Mouse (Mus musculus) heart, embryonic 16.5 days (tissue): ENCODE results near the gene Usp25. TPM values are rescaled to one million over a fixed set of nuclear protein-coding genes. Genes with fewer than 3 reads are reported as not detected.

Source experiments
- ATAC-seq: fragments of 200-750 bp; cut with Nextera tagmentation; replicated peaks from 2 replicates; pipeline ENCODE4 v1.8.0; 2017; ENCODE audit warnings: moderate number of reproducible peaks; ENCODE audit not compliant: insufficient read depth, low FRiP score; ENCODE audit errors: extremely low read depth
- H3K27ac ChIP-seq: fragments of 300-500 bp; sonication (generic); 2 replicates; pipeline ENCODE4 v1.5.1; 2014; ENCODE audit warnings: mild to moderate bottlenecking, low read length, control low read depth, moderate library complexity
- H3K27me3 ChIP-seq: fragments of 300-500 bp; sonication (generic); 2 replicates; pipeline ENCODE4 v1.6.1; 2014; ENCODE audit warnings: low read length, mixed read lengths; ENCODE audit not compliant: control insufficient read depth, insufficient read depth
- H3K36me3 ChIP-seq: fragments of 300-500 bp; sonication (generic); 2 replicates; pipeline ENCODE4 v1.6.1; 2014; ENCODE audit not compliant: control insufficient read depth, insufficient read depth
- H3K4me1 ChIP-seq: fragments of 300-500 bp; sonication (generic); 2 replicates; pipeline ENCODE4 v1.6.1; 2014; ENCODE audit warnings: low read length, mixed read lengths; ENCODE audit not compliant: control insufficient read depth, insufficient read depth
- H3K4me2 ChIP-seq: fragments of 300-500 bp; sonication (generic); 2 replicates; pipeline ENCODE4 v1.6.1; 2014; ENCODE audit warnings: low read depth, mild to moderate bottlenecking, control low read depth, low read length
- H3K4me3 ChIP-seq: fragments of 300-500 bp; sonication (generic); 2 replicates; pipeline ENCODE4 v1.5.1; 2014; ENCODE audit warnings: mild to moderate bottlenecking, control low read depth, low read length
- H3K9ac ChIP-seq: fragments of 300-500 bp; sonication (generic); 2 replicates; pipeline ENCODE4 v1.6.1; 2014; ENCODE audit warnings: low read length, control low read depth
- H3K9me3 ChIP-seq: fragments of 300-500 bp; sonication (generic); replicated peaks from 2 replicates; pipeline ENCODE4 v1.6.1; 2016; ENCODE audit warnings: low read length; ENCODE audit not compliant: control insufficient read depth
- WGBS: fragments of 180-500 bp; shearing (Covaris S2); extraction: QIAGEN DNeasy Blood & Tissue Kit; methylation state at CpG from one replicate; pipeline ENCODE4 v1.1.7; 2014; 5-methylcytosine and 5-hydroxymethylcytosine counted together
- polyA plus RNA-seq: library from polyadenylated mRNA; unstranded; fragments of >200 nt; fragmentation: Nextera tagmentation; extraction: Ambion mirVana; gene quantifications from 2 replicates; pipeline ENCODE4 v1.2.1, GENCODE M21; 2015

The Usp25 gene
- 23.1 and 24.3 TPM in 2 replicates for polyA plus RNA-seq

- WGBS, result under 1% methylated on average over 87 of the region's 126 CpGs
- peak within 1 kb of the TSS; percentile 91 for H3K4me3 ChIP-seq
These were observed at the start of gene Usp25 for GRCm38 (mm10) chr16:77013427-77014320. Gene Usp25 (plus strand): TSS chr16:77013706.

DNA sequence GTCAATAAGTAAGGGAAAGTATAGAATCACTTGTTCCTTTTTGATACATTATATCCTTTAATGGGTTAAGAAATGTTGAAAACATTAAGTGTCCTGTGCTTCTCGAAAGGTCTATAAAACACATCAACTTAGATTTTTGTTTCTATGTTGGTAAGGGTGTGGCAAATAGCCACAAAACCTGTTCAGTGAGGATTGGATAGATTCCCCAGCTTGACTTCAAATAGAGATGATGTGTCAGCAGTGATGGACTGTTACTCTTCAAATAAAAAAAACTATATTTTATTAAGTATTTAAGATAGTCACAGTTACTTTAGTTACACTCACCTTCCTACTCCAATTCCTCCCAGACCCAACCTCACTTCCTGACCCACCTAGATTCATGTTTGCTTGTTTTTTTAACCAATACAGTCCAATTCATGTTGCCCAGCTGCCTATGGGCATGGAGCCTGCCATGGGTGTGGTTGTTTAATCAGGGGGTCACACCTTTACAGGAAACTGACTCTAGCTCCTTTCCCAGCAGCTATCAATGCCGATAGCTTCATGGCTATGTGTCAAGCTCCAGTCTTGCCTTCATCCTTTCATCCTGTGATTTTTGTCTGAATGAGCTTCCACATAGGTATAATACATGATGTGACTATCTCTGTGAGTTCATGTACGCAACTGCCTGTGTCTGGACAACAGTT is 45.8 kb upstream of the Usp25 start:
- 80% methylated on average over 3 of the region's 3 CpGs for WGBS
- ATAC-seq, result no peak
- H3K9me3 ChIP-seq, result no peaks in the 10 kb centered on the region
- H3K27me3 ChIP-seq, result no peaks in the 10 kb centered on the region
- H3K27ac ChIP-seq, result no peak overlapping the region
- no peak overlapping the region for H3K4me3 ChIP-seq
- H3K9ac ChIP-seq, result no peak overlapping the region
- no peak overlapping the region for H3K4me2 ChIP-seq
- H3K4me1 ChIP-seq, result no peaks in the 10 kb centered on the region
- H3K36me3 ChIP-seq, result no peaks in the 10 kb centered on the region

More at GRCm38 (mm10) chr16:77013427-77014320, at the start of gene Usp25:
- Histone ChIP-seq H3K9ac (peak within 1 kb of the TSS; percentile 95), H3K4me2 (peak within 1 kb of the TSS; percentile 73), H3K27ac (peak within 1 kb of the TSS; percentile 94), H3K27me3 (no peaks in the 10 kb centered on the region), H3K36me3 (no peaks in the 10 kb centered on the region), H3K4me1 (peaks cover 16% of the 10 kb centered on the region), H3K9me3 (no peaks in the 10 kb centered on the region)
- peak; percentile 90 for ATAC-seq

GRCm38 (mm10) chr16:76971211-76971610 is 42.3 kb upstream of the Usp25 start:
- Histone ChIP-seq H3K4me1 (no peaks in the 10 kb centered on the region), H3K9me3 (no peaks in the 10 kb centered on the region), H3K9ac (no peak overlapping the region), H3K36me3 (no peaks in the 10 kb centered on the region), H3K4me3 (no peak overlapping the region), H3K4me2 (no peak overlapping the region), H3K27ac (no peak overlapping the region), H3K27me3 (no peaks in the 10 kb centered on the region)
- 68% methylated on average over 5 of the region's 5 CpGs for WGBS
- no peak for ATAC-seq

DNA sequence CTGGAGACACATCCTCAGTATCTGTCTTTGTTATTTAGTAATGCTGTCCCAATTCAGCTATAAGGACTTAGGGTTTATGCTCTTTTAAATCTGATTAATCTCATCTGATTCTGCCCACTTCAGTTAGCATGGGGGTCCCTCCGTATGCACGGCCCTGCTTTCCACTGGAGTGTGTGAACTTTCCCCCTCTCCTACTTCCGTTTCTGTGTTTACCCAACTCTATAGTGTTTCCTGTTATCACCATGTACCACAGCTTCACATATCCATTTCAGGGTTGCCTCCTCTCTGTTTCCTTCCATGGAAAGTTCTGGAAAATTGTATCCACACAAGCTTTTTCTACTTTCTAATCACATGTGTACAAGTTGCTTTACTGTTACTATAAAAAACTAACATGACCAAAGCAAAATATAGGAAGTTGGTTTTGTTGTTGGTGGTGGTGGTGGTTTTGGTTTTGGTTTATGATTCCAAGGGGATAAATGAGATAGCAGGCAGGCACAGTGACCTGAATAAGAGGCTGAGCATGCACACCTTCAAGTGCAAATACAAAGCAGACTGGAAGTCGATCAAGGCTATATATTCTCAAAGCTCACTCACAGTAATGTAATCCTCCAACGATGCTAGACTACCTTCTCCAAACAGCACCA is 36.6 kb upstream of the Usp25 start:
- no peak overlapping the region for H3K9ac ChIP-seq
- no peak overlapping the region for H3K4me3 ChIP-seq
- H3K27ac ChIP-seq, result no peak overlapping the region
- no peaks in the 10 kb centered on the region for H3K4me1 ChIP-seq
- 69% methylated on average over 5 of the region's 5 CpGs for WGBS
- H3K9me3 ChIP-seq, result no peaks in the 10 kb centered on the region
- H3K27me3 ChIP-seq, result no peaks in the 10 kb centered on the region
- no peak overlapping the region for H3K4me2 ChIP-seq
- H3K36me3 ChIP-seq, result no peaks in the 10 kb centered on the region
- ATAC-seq, result no peak

GRCm38 (mm10) chr16:76983696-76984095 is 29.8 kb upstream of the Usp25 start:
- Histone ChIP-seq H3K9me3 (no peaks in the 10 kb centered on the region), H3K4me1 (no peaks in the 10 kb centered on the region), H3K36me3 (no peaks in the 10 kb centered on the region), H3K4me2 (no peak overlapping the region), H3K27me3 (no peaks in the 10 kb centered on the region), H3K9ac (no peak overlapping the region), H3K27ac (no peak overlapping the region), H3K4me3 (no peak overlapping the region)
- WGBS, result 81% methylated on average over 6 of the region's 6 CpGs
- no peak for ATAC-seq

DNA sequence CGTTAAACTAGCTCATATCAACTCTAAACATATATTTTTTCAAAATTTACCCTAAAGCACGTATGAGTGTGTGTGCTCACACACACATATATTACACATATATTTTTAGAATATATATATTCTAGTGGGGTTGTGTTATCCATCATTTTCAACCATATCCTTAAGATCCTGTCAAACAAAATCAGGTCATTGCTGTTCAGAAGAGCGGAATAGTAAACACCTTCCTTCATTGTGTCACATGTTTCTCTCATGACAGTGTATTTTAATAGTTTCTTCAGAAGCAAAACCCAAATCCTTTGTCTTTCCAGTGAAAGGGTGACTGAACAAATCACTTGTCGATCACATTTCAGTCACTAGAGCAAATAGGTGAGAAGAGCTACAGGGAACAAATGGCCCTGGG is 25.8 kb upstream of the Usp25 start:
- no peaks in the 10 kb centered on the region for H3K9me3 ChIP-seq
- no peak overlapping the region for H3K9ac ChIP-seq
- no peak overlapping the region for H3K27ac ChIP-seq
- H3K4me1 ChIP-seq, result no peaks in the 10 kb centered on the region
- H3K4me2 ChIP-seq, result no peak overlapping the region
- WGBS, result 79% methylated on average over 4 of the region's 4 CpGs
- H3K4me3 ChIP-seq, result no peak overlapping the region
- ATAC-seq, result no peak
- no peaks in the 10 kb centered on the region for H3K36me3 ChIP-seq
- no peaks in the 10 kb centered on the region for H3K27me3 ChIP-seq

DNA sequence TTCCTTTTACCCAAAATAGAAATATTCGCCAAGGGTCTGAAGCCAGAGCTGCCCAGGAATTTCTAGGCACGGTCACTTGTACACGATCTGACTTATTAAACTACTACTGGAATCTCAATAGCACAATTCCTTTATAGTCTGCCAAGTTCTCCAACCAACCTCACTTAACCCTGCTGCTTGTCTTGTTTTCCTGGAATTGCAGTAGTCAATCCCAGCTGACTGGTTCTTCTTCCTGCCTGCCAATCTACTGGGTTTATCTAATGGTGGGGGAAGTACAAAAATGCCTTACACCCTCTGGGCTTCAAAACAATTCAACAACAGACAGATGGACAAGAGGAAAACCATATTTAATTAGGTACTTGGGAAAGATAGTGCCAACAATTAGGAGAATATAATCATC is 9.6 kb upstream of the Usp25 start:
- ATAC-seq, result no peak
- H3K4me2 ChIP-seq, result no peak overlapping the region
- no peaks in the 10 kb centered on the region for H3K27me3 ChIP-seq
- H3K4me3 ChIP-seq, result no peak overlapping the region
- H3K36me3 ChIP-seq, result no peaks in the 10 kb centered on the region
- H3K4me1 ChIP-seq, result no peaks in the 10 kb centered on the region
- no peak overlapping the region for H3K27ac ChIP-seq
- WGBS, result 46% methylated on average over 3 of the region's 3 CpGs
- no peaks in the 10 kb centered on the region for H3K9me3 ChIP-seq
- no peak overlapping the region for H3K9ac ChIP-seq

GRCm38 (mm10) chr16:77009173-77009572 is 4.3 kb upstream of the Usp25 start:
- Histone ChIP-seq H3K27me3 (no peaks in the 10 kb centered on the region), H3K4me2 (no peak overlapping the region), H3K4me3 (no peak overlapping the region), H3K4me1 (no peaks in the 10 kb centered on the region), H3K9me3 (no peaks in the 10 kb centered on the region), H3K9ac (no peak overlapping the region), H3K36me3 (no peaks in the 10 kb centered on the region), H3K27ac (no peak overlapping the region)
- ATAC-seq, result no peak
- 48% methylated on average over 5 of the region's 5 CpGs for WGBS
